Mouse (Mus musculus) liver, embryonic 13.5 days (tissue): ENCODE data around the gene H6pd. TPM values are rescaled to one million over a fixed set of nuclear protein-coding genes. Genes with fewer than 3 reads are reported as not detected.

ENCODE experiments used
- ATAC-seq: fragments of 200-750 bp; cut with Nextera tagmentation; 2 replicates; pipeline ENCODE4 v1.8.0; 2017; ENCODE audit warnings: low read depth, mild to moderate bottlenecking, moderate number of reproducible peaks, moderate library complexity
- DNase-seq: peaks from one replicate; pipeline ENCODE4 v3.0.0; 2022
- H3K27ac ChIP-seq: fragments of 300-500 bp; sonication (generic); 2 replicates; pipeline ENCODE4 v1.5.1; 2015; ENCODE audit warnings: moderate library complexity, mild to moderate bottlenecking, inconsistent platforms
- H3K27me3 ChIP-seq: fragments of 300-500 bp; sonication (generic); 2 replicates; pipeline ENCODE4 v1.6.1; 2015; ENCODE audit warnings: mild to moderate bottlenecking, inconsistent platforms
- H3K36me3 ChIP-seq: fragments of 300-500 bp; sonication (generic); 2 replicates; pipeline ENCODE4 v1.6.1; 2015; ENCODE audit warnings: mild to moderate bottlenecking, inconsistent platforms
- H3K4me1 ChIP-seq: fragments of 300-500 bp; sonication (generic); replicated peaks from 2 replicates; pipeline ENCODE4 v1.6.1; 2015; ENCODE audit warnings: inconsistent platforms
- H3K4me2 ChIP-seq: fragments of 300-500 bp; sonication (generic); 2 replicates; pipeline ENCODE4 v1.6.1; 2015; ENCODE audit warnings: inconsistent platforms, mild to moderate bottlenecking, moderate library complexity
- H3K4me3 ChIP-seq: fragments of 300-500 bp; sonication (generic); replicated peaks from 2 replicates; pipeline ENCODE4 v1.5.1; 2015; ENCODE audit warnings: mild to moderate bottlenecking, inconsistent platforms
- H3K9ac ChIP-seq: fragments of 300-500 bp; sonication (generic); 2 replicates; pipeline ENCODE4 v1.6.1; 2015; ENCODE audit warnings: mild to moderate bottlenecking, inconsistent platforms
- H3K9me3 ChIP-seq: fragments of 300-500 bp; sonication (generic); replicated peaks from 2 replicates; pipeline ENCODE4 v1.6.1; 2016; ENCODE audit warnings: inconsistent platforms
- WGBS: fragments of 180-500 bp; shearing (Covaris S2); methylation state at CpG from one replicate; pipeline ENCODE4 v1.1.7; 2015; ENCODE audit not compliant: insufficient replicate concordance; 5-methylcytosine and 5-hydroxymethylcytosine counted together
- polyA plus RNA-seq: library from polyadenylated mRNA; unstranded; fragments of >200 nt; fragmentation: Nextera tagmentation; extraction: Ambion mirVana; gene quantifications from 2 replicates; pipeline ENCODE4 v1.2.1, GENCODE M21; 2015

The H6pd gene
- polyA plus RNA-seq = 6.8 and 7.3 TPM in 2 replicates

- peak within 1 kb of the TSS; percentile 94 for H3K4me2 ChIP-seq
- no peaks in the 10 kb centered on the region for H3K9me3 ChIP-seq
- H3K9ac ChIP-seq = peak within 1 kb of the TSS; percentile 83
- H3K4me1 ChIP-seq = peaks cover 66% of the 10 kb centered on the region
- H3K4me3 ChIP-seq = peak within 1 kb of the TSS; percentile 73
- DNase-seq (peak; percentile 83), ATAC-seq (peak; percentile 85)
- peak within 1 kb of the TSS; percentile 88 for H3K27ac ChIP-seq
- H3K27me3 ChIP-seq = no peaks in the 10 kb centered on the region
- peaks cover 14% of the 10 kb centered on the region for H3K36me3 ChIP-seq
- WGBS = 3% methylated on average over 50 of the region's 52 CpGs
Observed at GRCm38 (mm10) chr4:150008853-150009586, at the start of gene H6pd. Gene H6pd (minus strand): TSS chr4:150009023.

GRCm38 (mm10) chr4:150057722-150058121, 48.9 kb upstream of the H6pd start:
- Histone ChIP-seq H3K4me1 (peaks cover 15% of the 10 kb centered on the region), H3K9ac (no peak overlapping the region), H3K36me3 (no peaks in the 10 kb centered on the region), H3K27ac (no peak overlapping the region), H3K27me3 (0 out of 2 replicates have a peak, but pooled peaks cover 3% of the 10 kb centered on the region), H3K9me3 (no peaks in the 10 kb centered on the region), H3K4me3 (no peak overlapping the region), H3K4me2 (no peak overlapping the region)
- 83% methylated on average over 12 of the region's 12 CpGs for WGBS
- DNase-seq = no peak
- no peak for ATAC-seq

GRCm38 (mm10) chr4:150056171-150056570, 47.3 kb upstream of the H6pd start:
- 45% methylated on average over 7 of the region's 7 CpGs for WGBS
- peaks cover 10% of the 10 kb centered on the region for H3K27me3 ChIP-seq
- no peak overlapping the region for H3K9ac ChIP-seq
- no peaks in the 10 kb centered on the region for H3K36me3 ChIP-seq
- H3K27ac ChIP-seq = no peak overlapping the region
- ATAC-seq (no peak), DNase-seq (no peak)
- H3K4me3 ChIP-seq = no peak overlapping the region
- H3K4me1 ChIP-seq = peaks cover 15% of the 10 kb centered on the region
- H3K9me3 ChIP-seq = no peaks in the 10 kb centered on the region
- no peak overlapping the region for H3K4me2 ChIP-seq

- no peak for ATAC-seq
- no peak overlapping the region for H3K4me2 ChIP-seq
- H3K27me3 ChIP-seq = peaks cover 47% of the 10 kb centered on the region
- 74% methylated on average over 3 of the region's 3 CpGs for WGBS
- H3K4me1 ChIP-seq = peaks cover 10% of the 10 kb centered on the region
- no peak overlapping the region for H3K27ac ChIP-seq
- no peaks in the 10 kb centered on the region for H3K36me3 ChIP-seq
- H3K4me3 ChIP-seq = no peak overlapping the region
- no peak overlapping the region for H3K9ac ChIP-seq
- no peak for DNase-seq
- no peaks in the 10 kb centered on the region for H3K9me3 ChIP-seq
Observed at GRCm38 (mm10) chr4:150052380-150052779, 43.6 kb upstream of the H6pd start.

- H3K27ac ChIP-seq = no peak overlapping the region
- DNase-seq = no peak
- H3K36me3 ChIP-seq = no peaks in the 10 kb centered on the region
- H3K4me1 ChIP-seq = peaks cover 10% of the 10 kb centered on the region
- no peak overlapping the region for H3K4me2 ChIP-seq
- H3K9ac ChIP-seq = no peak overlapping the region
- ATAC-seq = no peak
- H3K9me3 ChIP-seq = no peaks in the 10 kb centered on the region
- H3K27me3 ChIP-seq = peaks cover 52% of the 10 kb centered on the region
- no peak overlapping the region for H3K4me3 ChIP-seq
- WGBS = 49% methylated on average over 8 of the region's 8 CpGs
Observed at GRCm38 (mm10) chr4:150051514-150051913, 42.7 kb upstream of the H6pd start.

GRCm38 (mm10) chr4:150049564-150050226, 40.9 kb upstream of the H6pd start:
- no peak for DNase-seq
- Histone ChIP-seq H3K36me3 (no peaks in the 10 kb centered on the region), H3K9me3 (no peaks in the 10 kb centered on the region), H3K4me1 (peaks cover 10% of the 10 kb centered on the region), H3K27me3 (peaks cover 64% of the 10 kb centered on the region), H3K4me3 (no peak overlapping the region), H3K9ac (no peak overlapping the region), H3K27ac (no peak overlapping the region), H3K4me2 (no peak overlapping the region)
- WGBS = 14% methylated on average over 13 of the region's 13 CpGs
- no peak for ATAC-seq

GRCm38 (mm10) chr4:150049157-150049513, 40.3 kb upstream of the H6pd start:
- peak overlapping the region; percentile 59 for H3K4me2 ChIP-seq
- DNase-seq = no peak
- H3K27ac ChIP-seq = no peak overlapping the region
- H3K4me1 ChIP-seq = peaks cover 10% of the 10 kb centered on the region
- H3K9ac ChIP-seq = no peak overlapping the region
- H3K9me3 ChIP-seq = no peaks in the 10 kb centered on the region
- H3K4me3 ChIP-seq = peak overlapping the region; percentile 42
- H3K36me3 ChIP-seq = no peaks in the 10 kb centered on the region
- WGBS = 17% methylated on average over 15 of the region's 15 CpGs
- ATAC-seq = no peak
- peaks cover 65% of the 10 kb centered on the region for H3K27me3 ChIP-seq

- WGBS = 2% methylated on average over 49 of the region's 49 CpGs
- Histone ChIP-seq H3K9ac (no peak overlapping the region; the same call in 1 of the 2 replicates), H3K9me3 (no peaks in the 10 kb centered on the region), H3K4me1 (peaks cover 10% of the 10 kb centered on the region), H3K27ac (no peak overlapping the region), H3K36me3 (no peaks in the 10 kb centered on the region), H3K4me3 (peak overlapping the region; percentile 42), H3K4me2 (peak overlapping the region; percentile 59), H3K27me3 (peaks cover 65% of the 10 kb centered on the region)
- DNase-seq = no peak
- ATAC-seq = no peak
Observed at GRCm38 (mm10) chr4:150048478-150049156, 39.8 kb upstream of the H6pd start.

DNA sequence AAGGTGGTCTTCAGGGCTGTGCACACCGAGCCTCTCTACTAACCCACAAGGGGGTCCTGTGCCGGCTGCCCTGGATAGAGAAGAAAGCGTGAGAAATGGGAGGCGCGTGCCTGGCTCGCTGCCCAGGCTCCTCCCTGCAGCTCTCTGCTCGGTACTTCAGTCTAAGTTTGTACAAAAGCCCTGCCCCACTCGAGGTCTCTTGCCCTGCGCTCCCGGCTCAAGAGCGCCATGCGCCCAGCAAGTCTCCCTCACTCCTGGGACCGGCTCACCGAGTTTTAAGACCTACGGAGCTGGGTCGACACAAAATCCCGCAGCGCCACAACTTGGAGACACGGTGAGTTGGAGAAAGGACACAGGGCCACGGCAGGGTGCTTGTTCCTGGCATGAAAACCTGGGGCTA, 39.2 kb upstream of the H6pd start:
- ATAC-seq (no peak), DNase-seq (no peak)
- Histone ChIP-seq H3K4me3 (peak overlapping the region; percentile 42), H3K4me1 (peaks cover 10% of the 10 kb centered on the region), H3K27me3 (peaks cover 63% of the 10 kb centered on the region), H3K27ac (no peak overlapping the region), H3K9ac (no peak overlapping the region), H3K9me3 (no peaks in the 10 kb centered on the region), H3K36me3 (no peaks in the 10 kb centered on the region), H3K4me2 (peak overlapping the region; percentile 59)
- WGBS = under 1% methylated on average over 20 of the region's 20 CpGs

DNA sequence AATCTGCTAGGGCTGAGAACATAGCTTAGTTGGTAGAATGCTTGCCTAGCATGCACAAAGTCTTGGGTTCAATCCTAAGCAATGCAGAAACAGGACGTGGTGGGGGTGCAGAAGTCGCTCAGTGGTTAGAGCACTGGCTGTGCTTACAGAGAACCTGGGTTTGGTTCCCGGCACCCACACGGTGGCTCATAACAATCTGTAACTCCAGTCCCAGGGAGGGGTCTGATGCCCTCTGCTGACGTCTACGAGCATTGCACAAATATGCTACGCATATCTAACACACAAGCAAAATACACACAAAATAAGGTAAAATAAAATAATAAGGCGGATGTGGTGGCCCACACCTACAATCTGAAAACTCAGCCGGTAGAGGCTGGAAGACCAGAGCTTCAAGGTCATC, 34.8 kb upstream of the H6pd start:
- Histone ChIP-seq H3K36me3 (no peaks in the 10 kb centered on the region), H3K27ac (no peak overlapping the region), H3K9ac (no peak overlapping the region), H3K27me3 (peaks cover 37% of the 10 kb centered on the region), H3K4me3 (no peak overlapping the region), H3K4me1 (peaks cover 5% of the 10 kb centered on the region; the same call in 1 of the 2 replicates), H3K4me2 (no peak overlapping the region), H3K9me3 (no peaks in the 10 kb centered on the region)
- ATAC-seq (no peak), DNase-seq (no peak)
- WGBS = 78% methylated on average over 9 of the region's 9 CpGs

GRCm38 (mm10) chr4:150041346-150042110, 32.7 kb upstream of the H6pd start:
- Histone ChIP-seq H3K9me3 (no peaks in the 10 kb centered on the region), H3K4me3 (no peak overlapping the region), H3K4me2 (no peak overlapping the region), H3K9ac (no peak overlapping the region), H3K36me3 (no peaks in the 10 kb centered on the region), H3K27me3 (peaks cover 20% of the 10 kb centered on the region), H3K4me1 (no peaks in the 10 kb centered on the region), H3K27ac (no peak overlapping the region)
- 56% methylated on average over 10 of the region's 10 CpGs for WGBS
- no peak for DNase-seq
- ATAC-seq = no peak
